Mouse (Mus musculus) urinary bladder, postnatal 25 days (tissue): ENCODE data around the gene Gjb3.
A peak's percentile ranks its signal among the peaks of the same experiment; 100 is the strongest.

Experiments used
- DNase-seq: peaks from one replicate; pipeline ENCODE4 v3.0.0; 2022; ENCODE audit warnings: low spot score

The Gjb3 gene

GRCm38 (mm10) chr4:127330181-127331100 is at the start of gene Gjb3:
Gene Gjb3 (minus strand): TSS chr4:127330844.
- no peak for DNase-seq

DNA sequence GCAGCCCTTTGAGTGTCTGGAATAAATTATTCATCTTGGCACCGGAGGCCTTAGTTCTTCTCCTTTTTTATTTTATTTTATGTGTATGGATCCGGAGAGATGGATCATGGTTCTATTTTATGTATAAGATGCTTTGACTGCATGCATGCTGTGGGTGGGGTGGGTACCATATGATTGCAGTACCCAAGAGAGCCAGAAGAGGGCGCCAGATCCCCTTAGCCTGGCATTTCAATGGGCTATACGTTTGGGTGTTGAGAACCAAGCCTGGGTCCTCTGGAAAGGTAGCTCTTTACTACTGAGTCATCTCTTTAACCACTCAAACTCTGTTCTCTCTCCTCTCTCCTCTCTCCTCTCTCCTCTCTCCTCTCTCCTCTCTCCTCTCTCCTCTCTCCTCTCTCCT is 46.7 kb upstream of the Gjb3 start:
- DNase-seq: no peak

DNA sequence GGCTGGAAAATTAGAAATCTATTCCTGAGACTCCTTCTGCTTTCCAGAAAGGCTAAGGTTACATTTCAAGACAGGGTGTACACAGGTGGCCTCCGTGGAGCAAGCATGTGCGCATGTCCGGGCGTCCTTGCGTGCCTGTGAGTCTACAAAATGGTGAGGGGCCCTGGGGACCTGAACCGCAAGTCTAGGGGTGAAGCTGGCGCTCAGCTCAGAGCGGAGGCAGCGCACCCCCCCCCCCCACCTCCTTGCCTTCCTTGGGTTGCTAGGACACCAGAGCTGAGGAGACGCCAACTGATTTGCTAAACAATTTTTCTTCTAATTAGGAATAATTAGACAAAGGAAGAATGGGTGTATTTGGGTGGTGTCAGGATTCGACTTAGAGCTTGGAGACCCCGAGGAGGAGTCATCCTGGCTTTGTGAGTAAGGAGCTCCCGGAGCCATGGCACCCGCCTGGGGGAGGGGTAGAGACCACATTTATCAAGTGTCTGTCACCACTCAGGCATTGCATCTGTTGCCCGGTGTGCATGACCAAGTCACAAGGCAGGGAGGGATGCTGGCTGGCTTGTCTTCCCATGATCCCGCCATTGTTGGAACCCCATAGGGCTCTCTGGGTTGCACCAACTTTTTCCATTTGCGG is 45.0 kb upstream of the Gjb3 start:
- DNase-seq: no peak

- DNase-seq: no peak
These were observed 44.0 kb upstream of the Gjb3 start for GRCm38 (mm10) chr4:127374645-127375044.

GRCm38 (mm10) chr4:127373491-127373890 is 42.8 kb upstream of the Gjb3 start:
- DNase-seq: no peak

DNA sequence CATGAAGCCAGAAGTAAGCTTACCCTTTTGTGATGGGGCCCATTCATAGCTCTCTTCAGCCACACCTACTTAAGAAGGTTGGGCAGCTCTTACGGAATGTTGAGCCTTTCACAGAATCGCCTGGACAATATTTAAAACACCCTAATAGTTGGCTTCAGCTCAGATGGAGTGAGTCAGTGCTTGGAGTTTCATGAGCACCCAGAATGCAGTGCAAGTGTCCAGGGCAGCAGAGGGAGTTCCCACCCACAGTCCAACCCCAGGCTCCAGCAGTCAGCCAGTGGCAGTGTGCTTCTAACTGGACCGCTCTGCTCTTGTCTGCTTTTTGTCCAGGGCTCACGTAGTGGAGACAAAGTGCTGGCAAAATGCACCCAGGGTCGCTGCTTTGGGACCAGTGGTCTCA is 40.9 kb upstream of the Gjb3 start:
- no peak for DNase-seq

DNA sequence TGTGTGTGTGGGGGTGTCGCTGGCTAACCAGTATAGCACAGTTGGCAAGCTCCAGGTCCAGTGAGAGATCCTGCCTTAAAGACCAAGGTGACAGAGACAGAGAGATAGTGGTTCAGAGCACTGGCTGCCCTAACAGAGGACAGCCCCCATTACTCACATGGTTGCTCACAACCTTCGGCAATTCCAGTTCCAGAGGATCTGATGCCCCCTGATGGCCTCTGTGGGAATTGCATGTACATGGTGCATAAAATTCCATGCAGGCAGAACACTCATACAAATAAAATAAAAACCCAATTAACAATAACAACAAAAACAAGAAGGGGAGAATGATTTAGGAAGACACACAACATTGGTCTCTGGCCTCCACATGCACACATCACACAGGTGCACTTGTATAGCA is 39.8 kb upstream of the Gjb3 start:
- DNase-seq: no peak

- DNase-seq: peak; percentile 79
These were observed 37.8 kb upstream of the Gjb3 start for GRCm38 (mm10) chr4:127368379-127368973.

DNA sequence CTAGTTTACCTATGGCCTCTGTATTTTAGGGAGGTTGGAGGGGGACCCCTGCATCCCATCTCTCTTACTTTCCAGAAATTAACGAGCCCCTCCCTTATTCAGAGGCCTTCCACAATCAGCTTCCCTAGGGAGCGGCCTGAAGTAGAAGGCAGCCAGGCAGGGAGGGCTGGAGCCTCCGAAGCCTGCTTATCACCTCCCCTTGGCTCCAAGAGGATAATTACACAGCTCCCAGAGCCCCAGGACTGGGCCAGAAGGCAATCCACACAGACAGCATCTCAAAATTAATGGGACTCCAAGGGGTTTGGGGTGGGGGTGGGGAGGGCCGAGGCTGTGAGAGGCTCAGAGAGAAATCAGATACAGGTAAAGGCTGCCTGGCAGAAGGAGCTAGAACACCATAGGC is 35.2 kb upstream of the Gjb3 start:
- no peak for DNase-seq

GRCm38 (mm10) chr4:127365433-127365832 is 34.8 kb upstream of the Gjb3 start:
- DNase-seq: no peak

- no peak for DNase-seq
These were observed 33.8 kb upstream of the Gjb3 start for GRCm38 (mm10) chr4:127364431-127364830.

DNA sequence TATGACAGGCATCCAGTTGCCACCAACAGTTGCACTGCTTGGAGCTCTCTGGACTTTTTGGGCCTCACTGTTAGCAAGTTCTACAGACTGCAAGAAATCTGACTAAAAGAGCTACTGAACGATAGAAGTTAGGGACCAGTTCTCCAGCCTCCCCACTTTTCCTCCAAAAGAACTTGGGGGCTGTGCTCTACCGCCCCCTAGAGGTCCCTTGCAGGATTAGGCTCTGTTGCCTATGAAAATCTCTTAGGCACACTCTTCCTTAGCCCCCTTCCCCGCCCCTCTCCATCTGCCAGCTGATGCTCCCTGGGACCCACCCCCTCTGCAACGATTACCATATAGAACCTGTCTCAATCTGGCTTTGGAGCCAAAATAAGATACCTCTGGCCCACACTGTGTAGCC is 32.7 kb upstream of the Gjb3 start:
- no peak for DNase-seq

GRCm38 (mm10) chr4:127362520-127362919 is 31.9 kb upstream of the Gjb3 start:
- DNase-seq: no peak

DNA sequence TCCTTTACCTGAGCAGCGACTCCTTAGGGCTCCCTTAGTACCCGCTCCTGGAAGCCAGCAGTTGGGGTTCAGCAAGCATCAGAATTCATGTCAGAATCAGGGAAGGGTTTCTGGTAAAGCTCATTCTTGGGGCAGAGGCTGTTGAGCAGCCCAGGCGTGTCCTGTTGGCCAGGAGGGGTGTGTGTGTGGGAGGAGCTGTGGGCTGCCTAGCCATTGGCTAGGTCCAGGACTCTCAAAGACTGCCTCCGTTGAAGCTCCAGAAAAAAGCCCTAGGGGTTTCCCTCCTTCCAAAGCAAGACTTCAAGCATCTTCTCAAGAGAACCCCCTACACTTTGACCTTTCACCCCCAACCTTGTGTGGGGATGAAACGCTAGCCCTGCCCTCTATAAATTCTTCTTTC is 27.4 kb upstream of the Gjb3 start, which contains the start of gene Gjb5:
Gene Gjb5, minus strand, starts transcription at position 164 of the 400 bp plus-strand sequence.
- DNase-seq: no peak

DNA sequence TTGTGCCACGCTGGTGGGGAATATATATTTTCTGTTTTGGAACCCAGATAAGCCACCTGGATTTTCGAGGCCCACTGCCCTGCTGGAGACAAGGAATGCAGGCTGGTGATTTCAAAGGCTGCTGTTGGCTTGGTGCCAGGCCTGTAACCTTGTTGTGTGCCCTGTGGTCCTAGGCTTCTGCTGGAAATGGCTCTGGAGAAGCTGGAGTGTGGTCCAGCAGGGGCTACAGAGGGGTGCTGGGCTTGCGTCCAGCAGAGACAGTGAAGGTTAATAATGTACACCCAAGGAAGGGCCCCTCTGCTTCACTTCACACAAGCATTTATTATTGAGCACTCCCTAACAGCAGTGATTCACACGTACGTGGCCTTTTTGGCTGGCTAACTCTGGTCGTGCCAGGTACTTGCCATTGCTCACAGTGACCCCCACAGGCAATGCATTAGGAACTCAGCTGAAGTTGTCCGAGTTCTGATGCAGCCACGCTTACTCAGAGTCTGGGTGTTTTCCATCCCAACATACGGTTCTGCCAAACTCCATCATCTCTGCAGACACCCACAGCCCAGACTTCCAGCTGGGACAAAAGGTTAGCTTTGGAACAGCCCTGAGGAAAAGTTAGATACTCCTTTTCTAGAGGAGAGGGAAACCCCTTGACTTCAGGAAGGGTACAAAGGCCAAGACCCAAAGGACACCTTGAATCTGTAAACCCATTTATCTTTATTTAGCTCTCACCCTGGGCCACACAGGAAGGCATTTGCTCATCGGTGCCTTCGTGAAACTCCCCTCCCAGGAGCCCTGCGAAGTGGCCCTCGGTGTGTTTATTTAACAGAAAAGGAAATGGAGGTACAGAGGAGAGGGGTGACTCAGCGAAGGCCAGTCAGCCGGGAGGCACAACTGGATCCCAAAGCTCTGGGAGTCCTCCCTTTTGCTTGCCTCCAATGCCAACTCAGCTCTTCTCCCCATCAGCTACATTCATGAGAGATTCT is 24.2 kb upstream of the Gjb3 start:
- no peak for DNase-seq

GRCm38 (mm10) chr4:127353951-127354438 is 23.4 kb upstream of the Gjb3 start, which contains the start of gene Gjb4:
Gene Gjb4 (minus strand): TSS chr4:127354081.
- DNase-seq: no peak

DNA sequence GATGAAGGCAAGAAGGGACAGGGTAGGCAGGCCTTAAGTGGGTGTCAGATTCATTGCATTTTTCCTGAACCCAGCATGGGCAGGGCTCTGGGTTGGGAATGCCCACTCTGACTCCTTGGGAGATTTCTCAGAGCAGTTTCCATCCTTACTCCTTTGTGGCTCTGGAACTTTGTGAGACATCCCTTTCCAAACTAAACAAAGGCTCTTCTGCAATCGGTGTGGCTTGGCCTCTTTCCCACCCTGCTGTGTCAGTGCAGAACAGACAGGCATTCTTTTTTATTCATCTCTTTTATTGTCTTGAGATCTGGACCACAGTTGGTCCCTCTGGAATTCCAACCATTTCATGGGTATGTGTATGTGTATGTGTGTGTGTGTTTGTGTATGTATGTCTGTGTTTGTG is 21.9 kb upstream of the Gjb3 start:
- DNase-seq: no peak

GRCm38 (mm10) chr4:127349560-127350300 is 19.1 kb upstream of the Gjb3 start:
- no peak for DNase-seq

- no peak for DNase-seq
These were observed 14.4 kb upstream of the Gjb3 start for GRCm38 (mm10) chr4:127345000-127345399.

DNA sequence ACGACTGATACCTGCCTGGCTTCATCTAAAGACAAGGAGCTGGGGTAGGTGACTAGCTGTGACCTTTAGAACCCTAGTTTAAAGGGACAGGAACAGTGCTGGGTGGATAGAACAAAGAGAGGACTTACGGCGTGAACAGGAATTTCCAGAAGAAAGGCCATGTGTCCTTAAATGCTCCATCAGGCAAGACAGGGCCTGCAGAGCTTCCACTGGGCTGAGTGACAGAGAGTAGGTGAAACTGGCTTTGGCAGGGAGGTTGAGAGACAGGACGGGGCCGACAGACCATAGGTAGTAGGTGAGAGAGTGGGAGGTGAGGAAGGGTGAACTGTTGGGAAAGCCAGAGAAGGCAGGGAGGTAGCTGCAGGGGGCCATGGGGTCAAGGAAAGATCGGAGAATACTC is 10.7 kb upstream of the Gjb3 start:
- no peak for DNase-seq

- no peak for DNase-seq
These were observed 7.0 kb upstream of the Gjb3 start for GRCm38 (mm10) chr4:127337668-127338067.
